Mouse (Mus musculus) liver, embryonic 11.5 days (tissue): ENCODE data around the gene Hilpda. TPM values are rescaled to one million over a fixed set of nuclear protein-coding genes. Genes with fewer than 3 reads are reported as not detected.

Experiments
- ATAC-seq: fragments of 200-750 bp; cut with Nextera tagmentation; replicated peaks from 2 replicates; pipeline ENCODE4 v1.8.0; 2017; ENCODE audit warnings: moderate number of reproducible peaks, mild to moderate bottlenecking, moderate TSS enrichment, moderate library complexity; ENCODE audit not compliant: low FRiP score
- DNase-seq: peaks from one replicate; pipeline ENCODE4 v3.0.0-alpha.2; 2017; ENCODE audit warnings: low spot score
- H3K27ac ChIP-seq: fragments of 300-500 bp; sonication (generic); 2 replicates; pipeline ENCODE4 v1.5.1; 2014; ENCODE audit warnings: mild to moderate bottlenecking, low read depth, low read length, control low read depth
- H3K27me3 ChIP-seq: fragments of 300-500 bp; sonication (generic); replicated peaks from 2 replicates; pipeline ENCODE4 v1.6.1; 2014; ENCODE audit warnings: low read length, mixed read lengths; ENCODE audit not compliant: control insufficient read depth, insufficient read depth
- H3K36me3 ChIP-seq: fragments of 300-500 bp; sonication (generic); 2 replicates; pipeline ENCODE4 v1.6.1; 2014; ENCODE audit warnings: mild to moderate bottlenecking, low read length, moderate library complexity, mixed read lengths; ENCODE audit not compliant: control insufficient read depth, insufficient read depth
- H3K4me1 ChIP-seq: fragments of 300-500 bp; sonication (generic); replicated peaks from 2 replicates; pipeline ENCODE4 v1.6.1; 2014; ENCODE audit warnings: low read length, mixed read lengths; ENCODE audit not compliant: control insufficient read depth, insufficient read depth
- H3K4me2 ChIP-seq: fragments of 300-500 bp; sonication (generic); 2 replicates; pipeline ENCODE4 v1.6.1; 2014; ENCODE audit warnings: mild to moderate bottlenecking, control low read depth, moderate library complexity
- H3K4me3 ChIP-seq: fragments of 300-500 bp; sonication (generic); 2 replicates; pipeline ENCODE4 v1.5.1; 2014; ENCODE audit warnings: low read depth, low read length, control low read depth
- H3K9ac ChIP-seq: fragments of 300-500 bp; sonication (generic); 2 replicates; pipeline ENCODE4 v1.6.1; 2014; ENCODE audit warnings: low read depth, low read length, control low read depth
- H3K9me3 ChIP-seq: fragments of 300-500 bp; sonication (generic); 2 replicates; pipeline ENCODE4 v1.6.1; 2016; ENCODE audit warnings: low read length, inconsistent platforms, mixed read lengths; ENCODE audit not compliant: control insufficient read depth
- WGBS: fragments of 180-500 bp; shearing (Covaris S2); extraction: QIAGEN DNeasy Blood & Tissue Kit; methylation state at CpG from one replicate; pipeline ENCODE4 v1.1.7; 2014; 5-methylcytosine and 5-hydroxymethylcytosine counted together
- polyA plus RNA-seq: library from polyadenylated mRNA; unstranded; fragments of >200 nt; fragmentation: Nextera tagmentation; extraction: Ambion mirVana; gene quantifications from 2 replicates; pipeline ENCODE4 v1.2.1, GENCODE M21; 2014

Gene Hilpda
- polyA plus RNA-seq, 1 experiment from 2014 or later = 35.3 TPM

DNA sequence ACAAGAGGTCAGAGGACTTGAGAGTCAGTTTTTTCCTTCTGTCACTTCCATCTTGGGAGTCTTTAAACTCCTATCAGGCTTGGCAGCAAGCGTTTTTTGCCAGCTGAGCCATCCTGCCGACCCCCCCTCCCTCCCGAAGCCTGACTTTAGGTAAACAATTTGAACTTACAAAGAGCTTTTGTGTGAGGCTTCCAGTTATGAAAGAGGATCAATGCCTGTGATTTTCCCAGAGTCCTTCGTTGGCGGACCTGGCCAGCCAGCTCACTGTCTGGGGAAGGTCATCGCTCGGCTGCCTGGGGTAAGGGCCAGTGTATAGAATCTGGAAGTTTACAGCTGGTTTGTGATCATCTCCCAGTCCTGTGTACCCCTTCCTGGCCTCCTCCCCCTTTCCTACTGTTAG is 8.4 kb downstream of the Hilpda start:
- peaks cover 4% of the 10 kb centered on the region; the same call in 1 of the 2 replicates for H3K4me1 ChIP-seq
- 65% methylated on average over 7 of the region's 7 CpGs for WGBS

DNA sequence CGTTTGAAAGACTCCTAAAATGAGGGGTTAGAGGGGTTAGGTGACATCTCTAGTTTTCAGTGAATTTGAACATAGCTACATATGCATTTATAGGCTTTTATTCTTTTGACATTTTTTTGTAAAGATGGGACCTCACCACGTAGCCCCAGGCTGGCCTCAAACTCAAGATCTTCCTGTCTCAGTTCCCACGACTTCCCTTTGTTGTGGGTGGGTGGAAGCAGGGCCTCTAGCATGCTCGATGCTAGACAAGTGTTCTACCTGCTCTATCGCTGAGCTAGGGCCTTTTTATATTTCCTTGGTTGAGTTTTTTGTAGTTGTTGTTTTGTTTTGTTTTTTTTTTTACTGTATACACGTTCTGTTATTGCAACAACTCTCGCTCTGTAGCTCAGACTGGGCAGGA is 14.6 kb downstream of the Hilpda start:
- no peak overlapping the region for H3K9ac ChIP-seq
- DNase-seq (no peak), ATAC-seq (no peak)
- H3K27me3 ChIP-seq = no peaks in the 10 kb centered on the region
- WGBS = 64% methylated on average over 7 of the region's 7 CpGs
- no peaks in the 10 kb centered on the region; the same call in 1 of the 2 replicates for H3K36me3 ChIP-seq
- H3K4me3 ChIP-seq = no peak overlapping the region
- no peaks in the 10 kb centered on the region for H3K4me1 ChIP-seq
- H3K4me2 ChIP-seq = no peak overlapping the region
- H3K9me3 ChIP-seq = no peaks in the 10 kb centered on the region
- H3K27ac ChIP-seq = no peak overlapping the region

More for the DNA sequence above, 8.4 kb downstream of the Hilpda start:
- DNase-seq = no peak
- H3K27ac ChIP-seq = no peak overlapping the region
- ATAC-seq = no peak
- no peaks in the 10 kb centered on the region for H3K36me3 ChIP-seq
- H3K4me3 ChIP-seq = no peak overlapping the region
- H3K27me3 ChIP-seq = no peaks in the 10 kb centered on the region
- no peaks in the 10 kb centered on the region for H3K9me3 ChIP-seq
- H3K9ac ChIP-seq = no peak overlapping the region
- no peak overlapping the region for H3K4me2 ChIP-seq

GRCm38 (mm10) chr6:29287481-29287880 is 15.2 kb downstream of the Hilpda start:
- no peaks in the 10 kb centered on the region for H3K27me3 ChIP-seq
- WGBS = 64% methylated on average over 6 of the region's 6 CpGs
- H3K4me3 ChIP-seq = no peak overlapping the region
- no peaks in the 10 kb centered on the region for H3K4me1 ChIP-seq
- H3K4me2 ChIP-seq = no peak overlapping the region
- no peaks in the 10 kb centered on the region; the same call in 1 of the 2 replicates for H3K36me3 ChIP-seq
- no peak for ATAC-seq
- no peak overlapping the region for H3K27ac ChIP-seq
- DNase-seq = no peak
- 0 out of 2 replicates have a peak overlapping the region, but pooled peaks have one; percentile 12 for H3K9ac ChIP-seq
- no peaks in the 10 kb centered on the region for H3K9me3 ChIP-seq

- no peak overlapping the region for H3K9ac ChIP-seq
- 72% methylated on average over 5 of the region's 5 CpGs for WGBS
- H3K4me3 ChIP-seq = no peak overlapping the region
- DNase-seq (no peak), ATAC-seq (no peak)
- no peaks in the 10 kb centered on the region for H3K9me3 ChIP-seq
- H3K27ac ChIP-seq = no peak overlapping the region
- H3K36me3 ChIP-seq = no peaks in the 10 kb centered on the region; the same call in 1 of the 2 replicates
- H3K4me2 ChIP-seq = no peak overlapping the region
- no peaks in the 10 kb centered on the region for H3K4me1 ChIP-seq
- H3K27me3 ChIP-seq = no peaks in the 10 kb centered on the region
These were observed 15.7 kb downstream of the Hilpda start for GRCm38 (mm10) chr6:29287944-29288343.

GRCm38 (mm10) chr6:29288651-29289050 is 16.4 kb downstream of the Hilpda start:
- ATAC-seq (no peak), DNase-seq (no peak)
- Histone ChIP-seq H3K9me3 (no peaks in the 10 kb centered on the region), H3K36me3 (no peaks in the 10 kb centered on the region; the same call in 1 of the 2 replicates), H3K4me2 (no peak overlapping the region), H3K4me1 (no peaks in the 10 kb centered on the region), H3K4me3 (no peak overlapping the region), H3K27me3 (no peaks in the 10 kb centered on the region), H3K27ac (no peak overlapping the region), H3K9ac (no peak overlapping the region)
- 66% methylated on average over 6 of the region's 6 CpGs for WGBS

DNA sequence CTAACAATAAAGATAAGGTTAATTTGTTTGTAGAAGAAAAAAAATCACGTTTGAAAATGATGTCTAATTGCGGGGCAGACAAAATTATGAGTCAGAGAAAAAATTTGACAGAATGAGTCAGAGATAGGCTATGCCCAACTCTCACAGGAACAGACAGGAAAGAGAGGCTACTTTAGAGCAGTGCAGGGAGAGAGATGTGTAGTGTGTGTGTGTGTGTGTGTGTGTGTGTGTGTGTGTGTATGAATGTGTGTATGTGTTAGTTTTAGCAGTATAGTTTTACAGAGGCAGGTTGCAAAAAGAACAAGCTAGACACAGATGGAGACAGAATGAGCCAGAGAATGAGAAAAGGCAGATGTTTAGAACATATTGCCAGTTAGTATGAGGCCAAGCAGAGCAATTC is 26.8 kb downstream of the Hilpda start:
- Histone ChIP-seq H3K27me3 (no peaks in the 10 kb centered on the region), H3K9ac (no peak overlapping the region), H3K4me2 (no peak overlapping the region), H3K9me3 (no peaks in the 10 kb centered on the region), H3K36me3 (no peaks in the 10 kb centered on the region), H3K4me3 (no peak overlapping the region), H3K27ac (no peak overlapping the region), H3K4me1 (no peaks in the 10 kb centered on the region)
- WGBS = 62% methylated on average over 2 of the region's 2 CpGs
- no peak for DNase-seq
- ATAC-seq = no peak

DNA sequence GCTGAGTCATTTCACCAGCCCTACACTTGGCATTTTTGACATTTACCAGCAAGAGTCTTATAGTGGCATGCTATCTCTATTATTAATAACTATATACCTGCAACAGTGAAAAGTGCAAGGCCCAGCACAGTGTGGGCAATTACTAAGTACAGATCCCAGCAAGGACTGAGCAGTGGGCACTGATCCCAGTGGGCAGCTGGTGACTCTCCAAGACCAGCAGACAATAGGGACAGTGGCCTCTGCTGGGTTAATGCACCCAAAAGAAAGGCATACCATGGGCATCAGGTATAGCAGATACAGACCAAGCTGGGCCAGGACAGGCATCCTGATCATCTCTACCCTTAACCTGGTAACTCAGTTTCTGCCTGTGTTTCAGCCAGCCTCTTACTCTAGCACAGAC is 31.0 kb downstream of the Hilpda start:
- ATAC-seq (no peak), DNase-seq (no peak)
- Histone ChIP-seq H3K4me2 (no peak overlapping the region), H3K9me3 (no peaks in the 10 kb centered on the region), H3K27me3 (no peaks in the 10 kb centered on the region), H3K9ac (no peak overlapping the region), H3K4me1 (no peaks in the 10 kb centered on the region), H3K27ac (no peak overlapping the region), H3K4me3 (no peak overlapping the region), H3K36me3 (no peaks in the 10 kb centered on the region)

- no peak for DNase-seq
- no peak for ATAC-seq
These were observed 31.4 kb downstream of the Hilpda start for GRCm38 (mm10) chr6:29303726-29304125.

GRCm38 (mm10) chr6:29305462-29305861 is 33.2 kb downstream of the Hilpda start:
- no peak overlapping the region for H3K27ac ChIP-seq
- no peaks in the 10 kb centered on the region for H3K4me1 ChIP-seq
- ATAC-seq (no peak), DNase-seq (no peak)
- no peaks in the 10 kb centered on the region for H3K27me3 ChIP-seq
- H3K4me2 ChIP-seq = no peak overlapping the region
- no peak overlapping the region for H3K4me3 ChIP-seq
- WGBS = 82% methylated on average over 4 of the region's 4 CpGs
- no peaks in the 10 kb centered on the region for H3K9me3 ChIP-seq
- no peaks in the 10 kb centered on the region for H3K36me3 ChIP-seq
- no peak overlapping the region for H3K9ac ChIP-seq

More at GRCm38 (mm10) chr6:29303726-29304125, 31.4 kb downstream of the Hilpda start:
- WGBS = 29% methylated on average over 5 of the region's 5 CpGs
- Histone ChIP-seq H3K27me3 (no peaks in the 10 kb centered on the region), H3K27ac (no peak overlapping the region), H3K9me3 (no peaks in the 10 kb centered on the region), H3K4me3 (no peak overlapping the region), H3K9ac (no peak overlapping the region), H3K4me1 (no peaks in the 10 kb centered on the region), H3K4me2 (no peak overlapping the region), H3K36me3 (no peaks in the 10 kb centered on the region)
